ENCODE assay signal across 15 mouse cellular contexts in genomic region chr2:178128594-178128993, GRCm38 (mm10). TPM values are rescaled to one million over a fixed set of nuclear protein-coding genes. Genes with fewer than 3 reads are reported as not detected.
DNase-seq lines count a peak whose midpoint lies in the region; ATAC-seq lines count a peak whose summit lies in the region.
"Had no signal": no experiment of that assay in that cellular context is flagged by ENCODE, and none has a peak within 500 bp of the region (broad histone marks: within the 10 kb centered on the region; RNA-seq: fewer than 3 reads in every experiment).

No protein-coding gene starts in this region.

- H3K27ac ChIP-seq in heart, embryonic 13.5 days (replicated peaks), result no peak overlapping the region
- H3K27ac ChIP-seq in liver, embryonic 11.5 days (ENCODE audit: low read depth, low read length), result no peak overlapping the region
- no peak overlapping the region for H3K27ac ChIP-seq in liver, embryonic 12.5 days
- H3K27ac ChIP-seq: liver, embryonic 14.5 days; midbrain, embryonic 15.5 days had no signal

- no peaks in the 10 kb centered on the region for H3K36me3 ChIP-seq in heart, embryonic 13.5 days
- no peaks in the 10 kb centered on the region for H3K36me3 ChIP-seq in liver, embryonic 11.5 days (ENCODE audit: control insufficient read depth, insufficient read depth, low read length)
- H3K36me3 ChIP-seq in liver, embryonic 12.5 days, result no peaks in the 10 kb centered on the region
- H3K36me3 ChIP-seq: midbrain, embryonic 15.5 days had no signal

- no peak overlapping the region for H3K4me2 ChIP-seq in heart, embryonic 13.5 days
- no peak overlapping the region for H3K4me2 ChIP-seq in liver, embryonic 11.5 days
- H3K4me2 ChIP-seq in liver, embryonic 12.5 days, result no peak overlapping the region
- H3K4me2 ChIP-seq: heart, embryonic 11.5 days; midbrain, embryonic 15.5 days had no signal

- no peak overlapping the region for H3K9ac ChIP-seq in heart, embryonic 13.5 days
- H3K9ac ChIP-seq in liver, embryonic 11.5 days (ENCODE audit: low read depth, low read length), result no peak overlapping the region
- no peak overlapping the region for H3K9ac ChIP-seq in liver, embryonic 12.5 days
- H3K9ac ChIP-seq: liver, embryonic 14.5 days; midbrain, embryonic 15.5 days had no signal

- H3K27me3 ChIP-seq in heart, embryonic 13.5 days (replicated peaks), result peaks cover under 1% of the 10 kb centered on the region; the same call in 1 of the 2 replicates
- H3K27me3 ChIP-seq in liver, embryonic 11.5 days (replicated peaks; ENCODE audit: control insufficient read depth, insufficient read depth, low read length), result no peaks in the 10 kb centered on the region
- no peaks in the 10 kb centered on the region for H3K27me3 ChIP-seq in liver, embryonic 12.5 days (replicated peaks)
- H3K27me3 ChIP-seq: midbrain, embryonic 15.5 days had no signal

- H3K4me3 ChIP-seq in heart, embryonic 13.5 days, result no peak overlapping the region
- no peak overlapping the region for H3K4me3 ChIP-seq in liver, embryonic 11.5 days (ENCODE audit: low read depth, low read length)
- H3K4me3 ChIP-seq in liver, embryonic 12.5 days, result no peak overlapping the region
- H3K4me3 ChIP-seq: midbrain, embryonic 15.5 days had no signal

- 67% methylated on average over 5 of the region's 5 CpGs for WGBS in heart, embryonic 13.5 days
- WGBS in liver, embryonic 11.5 days, result 62% methylated on average over 5 of the region's 5 CpGs
- 46% methylated on average over 5 of the region's 5 CpGs for WGBS in liver, embryonic 12.5 days (ENCODE audit: insufficient replicate concordance)

- no peaks in the 10 kb centered on the region for H3K9me3 ChIP-seq in heart, embryonic 13.5 days
- H3K9me3 ChIP-seq in liver, embryonic 11.5 days (ENCODE audit: control insufficient read depth, low read length), result no peaks in the 10 kb centered on the region
- no peaks in the 10 kb centered on the region for H3K9me3 ChIP-seq in liver, embryonic 12.5 days (replicated peaks)
- H3K9me3 ChIP-seq: midbrain, embryonic 15.5 days had no signal

- H3K4me1 ChIP-seq in heart, embryonic 13.5 days, result peaks cover 10% of the 10 kb centered on the region
- no peaks in the 10 kb centered on the region for H3K4me1 ChIP-seq in liver, embryonic 11.5 days (replicated peaks; ENCODE audit: control insufficient read depth, insufficient read depth, low read length)
- H3K4me1 ChIP-seq in liver, embryonic 12.5 days, result no peaks in the 10 kb centered on the region
- H3K4me1 ChIP-seq: midbrain, embryonic 15.5 days had no signal

- DNase-seq in heart, postnatal 4 days, result no peak
- peak; percentile 25 for DNase-seq in liver, embryonic 11.5 days (ENCODE audit: low spot score)
- peak; percentile 23 for DNase-seq in brain, adult 2 months (ENCODE audit: low read depth, low spot score)
- DNase-seq in layer of hippocampus, postnatal 25 days (ENCODE audit: extremely low spot score in 1 of 2, low spot score in 1 of 2), result peak; percentile 3 to 9
- DNase-seq in thymus, adult 18-20 months, result no peak
- DNase-seq: adrenal gland, postnatal 14 days; spleen, adult 18-20 months; thymus, postnatal 14 days had no signal

- ATAC-seq in heart, embryonic 13.5 days (ENCODE audit: extremely low read depth, insufficient number of reproducible peaks, low FRiP score, low TSS enrichment), result peak; percentile 47; the same call in 1 of the 2 replicates
- ATAC-seq in liver, embryonic 11.5 days (replicated peaks; ENCODE audit: low FRiP score), result no peak
- ATAC-seq in liver, embryonic 12.5 days, result no peak
- ATAC-seq in megakaryocyte-erythroid progenitor cell, adult 5-6 weeks (replicated peaks; ENCODE audit: low FRiP score, low TSS enrichment, poor library complexity, severe bottlenecking), result no peak
- ATAC-seq: intestine, postnatal 0 days; midbrain, embryonic 15.5 days had no signal

RNA-seq across cellular contexts. Expression of gene Phactr3, which starts 9.8 kb away (rescaled TPM):
- polyA plus RNA-seq in heart, embryonic 13.5 days (2015; fragmentation: Nextera tagmentation; extraction: Ambion mirVana), result 6.3 and 6.8 TPM in 2 replicates
- total RNA-seq in heart, postnatal 4 days (2021), result 1 to 10 TPM; 2.6 to 2.7 TPM
- polyA plus RNA-seq in liver, embryonic 11.5 days (2014; fragmentation: Nextera tagmentation; extraction: Ambion mirVana), result 0.43 and 0.90 TPM in 2 replicates
- polyA plus RNA-seq in liver, embryonic 12.5 days (2016; fragmentation: Nextera tagmentation; extraction: Ambion mirVana), result 0.18 TPM in 1 of 2 replicates, not detected in the other
- 100 to 1,000 TPM; 148 TPM for total RNA-seq in layer of hippocampus, postnatal 25 days (2021)
- 0.37 TPM in 1 of 2 replicates, not detected in the other for total RNA-seq in megakaryocyte-erythroid progenitor cell, adult 5-6 weeks (2014; fragmentation: Nextera tagmentation)
- 6.8 TPM in 1 of 2 replicates, not detected in the other for total RNA-seq in megakaryocyte-erythroid progenitor cell, adult 5-6 weeks (2017)

RNA-seq across cellular contexts. Expression of gene Zfp931, which starts 50.3 kb away (rescaled TPM):
- 13.7 and 13.9 TPM in 2 replicates for polyA plus RNA-seq in heart, embryonic 13.5 days (2015; fragmentation: Nextera tagmentation; extraction: Ambion mirVana)
- 1 to 10 TPM; 8.4 to 9.3 TPM for total RNA-seq in heart, postnatal 4 days (2021)
- 9.6 TPM in 2 replicates for polyA plus RNA-seq in liver, embryonic 11.5 days (2014; fragmentation: Nextera tagmentation; extraction: Ambion mirVana)
- polyA plus RNA-seq in liver, embryonic 12.5 days (2016; fragmentation: Nextera tagmentation; extraction: Ambion mirVana), result 4.7 and 6.1 TPM in 2 replicates
- 10 to 100 TPM; 26.5 to 27.4 TPM for total RNA-seq in layer of hippocampus, postnatal 25 days (2021)
- total RNA-seq in megakaryocyte-erythroid progenitor cell, adult 5-6 weeks (2014; fragmentation: Nextera tagmentation), result 20.4 and 23.3 TPM in 2 replicates
- 5.2 and 20.5 TPM in 2 replicates for total RNA-seq in megakaryocyte-erythroid progenitor cell, adult 5-6 weeks (2017)

Comparison
In these comparisons a context has a peak if more than half of its experiments do, and no peak if none do; other contexts are left out.
1. DNase-seq: peak in liver, embryonic 11.5 days (single experiment), brain, adult 2 months (single experiment) and layer of hippocampus, postnatal 25 days (2 of 2); none in heart, postnatal 4 days (single experiment) and thymus, adult 18-20 months (0 of 2).
2. RNA of gene Phactr3, which starts 9.8 kb away (total RNA-seq): 148 TPM in layer of hippocampus, postnatal 25 days; 0.37 to 6.8 TPM in megakaryocyte-erythroid progenitor cell, adult 5-6 weeks and 2.6 to 2.7 TPM in heart, postnatal 4 days; every median in the first group is over 10 times any median in the second.